Mouse (Mus musculus) stomach, embryonic 16.5 days (tissue): ENCODE measurements around the gene Serpind1. TPM values are rescaled to one million over a fixed set of nuclear protein-coding genes. Genes with fewer than 3 reads are reported as not detected.

Source experiments
- ATAC-seq: fragments of 200-750 bp; cut with Nextera tagmentation; 2 replicates; pipeline ENCODE4 v1.8.0; 2017; ENCODE audit warnings: moderate number of reproducible peaks, moderate TSS enrichment; ENCODE audit not compliant: insufficient read depth, low FRiP score
- H3K27ac ChIP-seq: fragments of 300-500 bp; sonication (generic); 2 replicates; pipeline ENCODE4 v1.5.1; 2014; ENCODE audit warnings: low read length
- H3K27me3 ChIP-seq: fragments of 300-500 bp; sonication (generic); 2 replicates; pipeline ENCODE4 v1.6.1; 2014; ENCODE audit warnings: low read length, control low read depth, mixed read lengths; ENCODE audit not compliant: control insufficient read depth, insufficient read depth
- H3K36me3 ChIP-seq: fragments of 300-500 bp; sonication (generic); 2 replicates; pipeline ENCODE4 v1.6.1; 2014; ENCODE audit warnings: low read length; ENCODE audit not compliant: control insufficient read depth, insufficient read depth
- H3K4me1 ChIP-seq: fragments of 300-500 bp; sonication (generic); 2 replicates; pipeline ENCODE4 v1.6.1; 2014; ENCODE audit warnings: low read length, control low read depth, mixed read lengths; ENCODE audit not compliant: control insufficient read depth, insufficient read depth
- H3K4me2 ChIP-seq: fragments of 300-500 bp; sonication (generic); 2 replicates; pipeline ENCODE4 v1.6.1; 2014; ENCODE audit warnings: low read depth, low read length, mixed read lengths
- H3K4me3 ChIP-seq: fragments of 300-500 bp; sonication (generic); replicated peaks from 2 replicates; pipeline ENCODE4 v1.5.1; 2014; ENCODE audit warnings: mild to moderate bottlenecking, low read length
- H3K9ac ChIP-seq: fragments of 300-500 bp; sonication (generic); 2 replicates; pipeline ENCODE4 v1.6.1; 2014; ENCODE audit warnings: low read length
- H3K9me3 ChIP-seq: fragments of 300-500 bp; sonication (generic); replicated peaks from 2 replicates; pipeline ENCODE4 v1.6.1; 2016; ENCODE audit warnings: low read length, control low read depth; ENCODE audit not compliant: control insufficient read depth
- WGBS: fragments of 180-500 bp; shearing (Covaris S2); extraction: QIAGEN DNeasy Blood & Tissue Kit; methylation state at CpG from one replicate; pipeline ENCODE4 v1.1.7; 2014; 5-methylcytosine and 5-hydroxymethylcytosine counted together
- polyA plus RNA-seq: library from polyadenylated mRNA; unstranded; fragments of >200 nt; fragmentation: Nextera tagmentation; extraction: Ambion mirVana; gene quantifications from 2 replicates; pipeline ENCODE4 v1.2.1, GENCODE M21; 2015

Gene Serpind1
- polyA plus RNA-seq: 7.8 and 10.7 TPM in 2 replicates

- Histone ChIP-seq H3K4me1 (no peaks in the 10 kb centered on the region), H3K9ac (no peak within 1 kb of the TSS), H3K9me3 (no peaks in the 10 kb centered on the region), H3K27ac (no peak within 1 kb of the TSS; the same call in 1 of the 2 replicates), H3K36me3 (no peaks in the 10 kb centered on the region), H3K4me3 (no peak within 1 kb of the TSS), H3K4me2 (no peak within 1 kb of the TSS), H3K27me3 (no peaks in the 10 kb centered on the region)
- 70% methylated on average over 2 of the region's 2 CpGs for WGBS
- ATAC-seq: no peak
Observed at GRCm38 (mm10) chr16:17331116-17331515, at the start of gene Serpind1. Serpind1 (plus strand) TSS chr16:17331371.

- 68% methylated on average over 6 of the region's 6 CpGs for WGBS
- H3K9me3 ChIP-seq: no peaks in the 10 kb centered on the region
- no peak for ATAC-seq
- peaks cover under 1% of the 10 kb centered on the region; the same call in 1 of the 2 replicates for H3K4me1 ChIP-seq
- no peak overlapping the region for H3K27ac ChIP-seq
- H3K4me2 ChIP-seq: no peak overlapping the region
- H3K4me3 ChIP-seq: no peak overlapping the region
- H3K36me3 ChIP-seq: peaks cover 5% of the 10 kb centered on the region; the same call in 1 of the 2 replicates
- H3K9ac ChIP-seq: no peak overlapping the region
- H3K27me3 ChIP-seq: 0 out of 2 replicates have a peak, but pooled peaks cover 3% of the 10 kb centered on the region
Observed at GRCm38 (mm10) chr16:17283151-17283550, 48.0 kb upstream of the Serpind1 start.

- no peak overlapping the region for H3K9ac ChIP-seq
- no peaks in the 10 kb centered on the region for H3K9me3 ChIP-seq
- no peak for ATAC-seq
- no peaks in the 10 kb centered on the region for H3K4me1 ChIP-seq
- H3K27ac ChIP-seq: no peak overlapping the region
- H3K4me3 ChIP-seq: no peak overlapping the region
- no peaks in the 10 kb centered on the region for H3K27me3 ChIP-seq
- H3K4me2 ChIP-seq: no peak overlapping the region
- WGBS: 66% methylated on average over 2 of the region's 2 CpGs
- 0 out of 2 replicates have a peak, but pooled peaks cover 6% of the 10 kb centered on the region for H3K36me3 ChIP-seq
Observed at GRCm38 (mm10) chr16:17287103-17287502, 44.1 kb upstream of the Serpind1 start.

GRCm38 (mm10) chr16:17291016-17291415 is 40.2 kb upstream of the Serpind1 start:
- no peak for ATAC-seq
- no peaks in the 10 kb centered on the region for H3K9me3 ChIP-seq
- WGBS: 87% methylated on average over 2 of the region's 2 CpGs
- no peaks in the 10 kb centered on the region for H3K27me3 ChIP-seq
- no peak overlapping the region for H3K4me2 ChIP-seq
- no peak overlapping the region for H3K27ac ChIP-seq
- no peak overlapping the region for H3K9ac ChIP-seq
- H3K4me3 ChIP-seq: no peak overlapping the region
- 0 out of 2 replicates have a peak, but pooled peaks cover 5% of the 10 kb centered on the region for H3K36me3 ChIP-seq
- H3K4me1 ChIP-seq: no peaks in the 10 kb centered on the region

GRCm38 (mm10) chr16:17292751-17293150 is 38.4 kb upstream of the Serpind1 start:
- Histone ChIP-seq H3K27me3 (no peaks in the 10 kb centered on the region), H3K4me1 (no peaks in the 10 kb centered on the region), H3K4me3 (no peak overlapping the region), H3K36me3 (peaks cover 14% of the 10 kb centered on the region; the same call in 1 of the 2 replicates), H3K9ac (no peak overlapping the region), H3K9me3 (no peaks in the 10 kb centered on the region), H3K27ac (no peak overlapping the region), H3K4me2 (no peak overlapping the region)
- 2% methylated on average over 2 of the region's 2 CpGs for WGBS
- ATAC-seq: no peak

- ATAC-seq: no peak
- Histone ChIP-seq H3K27me3 (no peaks in the 10 kb centered on the region), H3K9me3 (no peaks in the 10 kb centered on the region), H3K36me3 (peaks cover 9% of the 10 kb centered on the region; the same call in 1 of the 2 replicates), H3K4me3 (no peak overlapping the region), H3K4me2 (no peak overlapping the region), H3K27ac (no peak overlapping the region), H3K4me1 (no peaks in the 10 kb centered on the region), H3K9ac (no peak overlapping the region)
- 85% methylated on average over 3 of the region's 3 CpGs for WGBS
Observed at GRCm38 (mm10) chr16:17300818-17301217, 30.4 kb upstream of the Serpind1 start.

- H3K9me3 ChIP-seq: no peaks in the 10 kb centered on the region
- no peak overlapping the region for H3K4me2 ChIP-seq
- WGBS: 85% methylated on average over 5 of the region's 5 CpGs
- H3K27me3 ChIP-seq: no peaks in the 10 kb centered on the region
- H3K4me1 ChIP-seq: no peaks in the 10 kb centered on the region
- H3K36me3 ChIP-seq: peaks cover 3% of the 10 kb centered on the region; the same call in 1 of the 2 replicates
- no peak for ATAC-seq
- H3K9ac ChIP-seq: no peak overlapping the region
- H3K4me3 ChIP-seq: no peak overlapping the region
- no peak overlapping the region for H3K27ac ChIP-seq
Observed at GRCm38 (mm10) chr16:17303521-17304245, 27.5 kb upstream of the Serpind1 start.

GRCm38 (mm10) chr16:17307461-17307860 is 23.7 kb upstream of the Serpind1 start:
- no peaks in the 10 kb centered on the region for H3K4me1 ChIP-seq
- H3K36me3 ChIP-seq: peaks cover 10% of the 10 kb centered on the region
- no peak for ATAC-seq
- H3K27ac ChIP-seq: no peak overlapping the region
- H3K27me3 ChIP-seq: no peaks in the 10 kb centered on the region
- H3K4me3 ChIP-seq: no peak overlapping the region
- no peaks in the 10 kb centered on the region for H3K9me3 ChIP-seq
- no peak overlapping the region for H3K9ac ChIP-seq
- no peak overlapping the region for H3K4me2 ChIP-seq
- WGBS: 92% methylated on average over 5 of the region's 5 CpGs

GRCm38 (mm10) chr16:17309036-17309435 is 22.1 kb upstream of the Serpind1 start:
- H3K36me3 ChIP-seq: peaks cover 15% of the 10 kb centered on the region
- H3K27me3 ChIP-seq: no peaks in the 10 kb centered on the region
- H3K4me1 ChIP-seq: no peaks in the 10 kb centered on the region

More at GRCm38 (mm10) chr16:17309036-17309435, 22.1 kb upstream of the Serpind1 start:
- H3K27ac ChIP-seq: no peak overlapping the region
- H3K9me3 ChIP-seq: no peaks in the 10 kb centered on the region
- H3K9ac ChIP-seq: no peak overlapping the region
- 96% methylated on average over 10 of the region's 10 CpGs for WGBS
- no peak for ATAC-seq
- H3K4me3 ChIP-seq: no peak overlapping the region
- no peak overlapping the region for H3K4me2 ChIP-seq
